Mouse (Mus musculus) bone marrow, adult 2 months (tissue): ENCODE data around the gene Uspl1.

Experiments
- CTCF ChIP-seq: fragments of 200-500 bp; IDR thresholded peaks from 2 replicates; pipeline ENCODE4 v1.5.1; 2011; ENCODE audit warnings: low read length, control low read depth; ENCODE audit not compliant: control insufficient read depth, insufficient read depth
- POLR2A ChIP-seq: fragments of 200-500 bp; IDR thresholded peaks from 2 replicates; pipeline ENCODE4 v1.6.1; 2011; ENCODE audit warnings: low read depth, mild to moderate bottlenecking, control low read depth, low read length, borderline replicate concordance; ENCODE audit not compliant: control insufficient read depth

- TF ChIP-seq CTCF, result no peak
- TF ChIP-seq POLR2A, result no peak
Measured at GRCm38 (mm10) chr5:149156886-149157563, 27.1 kb upstream of the Uspl1 start.
